Mouse (Mus musculus): ENCODE data around the gene Inf2.
A peak's percentile ranks its signal among the peaks of the same experiment; 100 is the strongest.

The Inf2 gene

DNA sequence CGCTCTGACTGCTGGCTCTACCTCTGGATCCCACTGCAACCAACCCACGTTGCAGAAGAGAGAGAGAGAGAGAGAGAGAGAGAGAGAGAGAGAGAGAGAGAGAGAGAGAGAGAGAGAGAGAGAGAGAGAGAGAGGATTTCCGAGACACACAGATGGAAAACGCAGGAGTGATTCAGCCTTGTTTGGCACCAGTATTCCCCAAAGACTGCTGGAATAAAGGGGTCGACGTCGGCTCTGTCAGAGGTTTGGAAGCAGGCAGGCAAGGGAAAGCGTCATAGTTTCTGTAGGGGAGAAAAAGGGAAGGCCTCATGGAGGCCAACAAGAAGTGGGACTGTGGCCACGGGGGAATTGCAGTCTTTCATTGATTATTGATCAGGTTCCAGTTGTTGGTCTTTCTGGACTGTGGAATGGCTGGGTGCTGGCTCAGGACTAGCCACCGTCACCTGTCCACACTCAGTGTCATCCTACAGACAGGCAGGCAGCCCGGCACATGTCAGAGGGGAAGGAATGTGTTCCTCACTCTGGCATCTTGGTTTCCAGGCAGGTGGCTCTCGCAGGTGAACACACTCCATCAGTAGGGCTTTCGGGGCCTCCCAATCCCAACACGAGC is 8.4 kb downstream of the Inf2 start:
- DNase-seq, result no peak

DNA sequence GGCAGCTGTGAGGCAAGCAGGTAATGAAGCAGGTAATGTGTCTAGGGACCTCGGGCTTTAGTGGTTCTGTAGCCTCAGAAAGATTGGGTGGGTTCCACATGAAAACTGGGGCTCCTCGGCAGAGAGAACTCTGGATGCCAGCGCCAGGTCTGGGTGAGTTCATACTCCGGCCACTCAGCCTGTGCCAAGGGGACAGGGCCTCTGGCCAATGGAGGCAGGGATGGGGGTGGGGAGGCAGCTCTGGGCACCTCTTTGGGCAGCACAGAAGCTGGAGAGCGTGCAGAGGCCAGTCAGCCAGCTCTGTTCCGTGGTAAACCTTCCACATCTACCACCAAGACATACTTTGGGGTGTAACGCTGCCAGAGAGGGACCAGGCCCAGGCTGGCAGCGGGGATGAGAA is 9.0 kb downstream of the Inf2 start:
- DNase-seq, result no peak

DNA sequence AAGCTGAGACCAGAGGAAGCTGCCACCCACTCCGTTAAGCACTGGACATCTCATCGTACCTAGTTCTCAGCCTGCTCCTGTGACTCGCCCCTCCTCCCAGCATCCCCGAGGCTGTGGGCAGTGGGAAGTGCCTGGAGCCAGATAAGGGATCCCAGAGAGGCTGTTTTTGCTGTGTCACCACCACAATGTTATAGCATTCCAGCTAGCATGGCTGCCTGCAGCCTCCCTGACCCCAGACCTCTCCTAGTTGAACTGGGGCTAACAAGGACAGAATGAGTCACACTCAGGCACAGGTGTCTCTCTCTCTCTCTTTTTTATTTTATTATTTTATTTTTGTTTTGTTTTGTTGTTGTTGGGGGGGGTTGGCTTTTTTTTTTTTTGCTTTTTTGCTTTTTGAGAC is 10.6 kb downstream of the Inf2 start:
- no peak for DNase-seq

DNA sequence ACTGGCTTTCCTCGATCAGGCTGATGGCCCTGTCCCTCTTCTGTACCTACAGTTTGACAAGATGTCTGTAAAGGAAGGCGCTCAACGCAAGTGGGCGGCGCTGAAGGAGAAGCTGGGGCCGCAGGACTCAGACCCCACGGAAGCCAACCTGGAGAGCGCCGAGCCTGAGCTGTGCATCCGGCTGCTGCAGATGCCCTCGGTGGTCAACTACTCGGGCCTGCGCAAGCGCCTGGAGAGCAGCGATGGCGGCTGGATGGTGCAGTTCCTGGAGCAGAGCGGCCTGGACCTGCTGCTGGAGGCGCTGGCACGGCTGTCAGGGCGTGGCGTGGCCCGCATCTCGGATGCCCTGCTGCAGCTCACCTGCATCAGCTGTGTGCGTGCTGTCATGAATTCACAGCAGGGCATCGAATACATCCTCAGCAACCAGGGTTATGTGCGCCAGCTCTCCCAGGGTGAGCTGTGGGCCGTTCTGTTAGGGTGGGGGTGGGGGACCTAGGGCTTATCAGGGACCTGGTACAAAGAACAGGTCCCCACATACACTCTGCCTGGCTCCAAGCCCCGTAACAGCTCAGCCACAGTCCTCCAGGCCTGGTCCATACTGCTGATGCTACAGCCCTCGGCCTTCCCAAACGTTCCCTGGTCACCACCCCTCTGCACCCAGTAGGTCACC is 11.5 kb downstream of the Inf2 start:
- no peak for DNase-seq

DNA sequence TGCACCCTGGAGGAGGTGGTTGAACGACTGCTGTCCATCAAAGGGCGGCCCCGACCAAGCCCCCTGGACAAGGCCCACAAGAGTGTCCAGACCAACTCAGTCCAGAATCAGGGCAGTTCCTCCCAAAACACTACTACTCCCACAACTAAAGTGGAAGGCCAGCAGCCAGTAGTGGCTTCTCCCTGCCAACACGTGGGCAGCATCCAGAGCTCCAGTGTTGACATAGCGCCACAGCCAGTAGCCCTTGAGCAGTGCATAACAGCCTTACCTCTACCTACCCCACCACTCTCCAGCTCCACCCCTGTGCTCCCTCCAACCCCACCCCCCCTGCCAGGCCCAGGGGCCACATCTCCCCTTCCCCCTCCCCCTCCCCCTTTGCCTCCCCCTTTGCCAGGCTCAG is 15.4 kb downstream of the Inf2 start:
- DNase-seq, result no peak

DNA sequence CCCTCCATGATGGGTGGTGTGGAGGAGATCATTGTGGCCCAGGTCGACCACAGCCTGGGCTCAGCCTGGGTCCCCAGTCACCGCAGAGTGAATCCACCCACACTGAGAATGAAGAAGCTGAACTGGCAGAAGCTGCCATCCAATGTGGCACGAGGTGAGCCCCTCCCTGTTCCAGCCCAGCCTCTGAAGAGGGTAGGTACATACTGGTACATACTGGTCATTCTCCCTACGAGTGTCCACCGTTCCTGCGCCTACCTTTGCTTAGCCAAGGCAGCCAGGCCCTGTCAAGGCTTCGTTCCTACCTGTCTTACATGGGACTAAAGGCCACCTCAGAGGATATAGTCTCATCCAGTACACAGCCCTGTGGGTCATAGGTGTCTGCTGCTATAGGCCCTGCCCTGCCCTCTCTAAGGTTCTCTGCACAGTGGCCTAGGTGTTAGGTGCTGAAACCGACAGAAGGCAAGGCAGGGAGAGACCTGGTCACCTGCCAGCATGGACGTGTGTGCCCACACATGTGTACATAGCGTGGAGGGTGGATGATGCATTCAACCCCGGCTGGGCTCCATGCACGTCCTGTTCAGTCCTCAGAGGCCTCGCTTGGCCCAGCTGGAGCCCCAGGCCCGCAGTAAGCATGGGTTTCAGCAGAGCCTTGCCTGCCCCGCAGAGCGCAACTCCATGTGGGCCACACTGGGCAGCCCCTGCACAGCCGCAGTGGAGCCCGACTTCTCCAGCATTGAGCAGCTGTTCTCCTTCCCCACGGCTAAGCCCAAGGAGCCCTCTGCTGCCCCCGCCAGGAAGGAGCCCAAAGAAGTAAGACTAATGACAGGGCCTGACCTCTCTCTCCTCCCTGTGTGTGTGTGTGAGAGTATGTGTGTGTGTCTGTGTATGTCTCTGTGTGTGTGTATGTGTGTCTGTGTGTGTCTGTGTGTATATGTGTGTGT is 16.4 kb downstream of the Inf2 start:
- DNase-seq, result no peak

DNA sequence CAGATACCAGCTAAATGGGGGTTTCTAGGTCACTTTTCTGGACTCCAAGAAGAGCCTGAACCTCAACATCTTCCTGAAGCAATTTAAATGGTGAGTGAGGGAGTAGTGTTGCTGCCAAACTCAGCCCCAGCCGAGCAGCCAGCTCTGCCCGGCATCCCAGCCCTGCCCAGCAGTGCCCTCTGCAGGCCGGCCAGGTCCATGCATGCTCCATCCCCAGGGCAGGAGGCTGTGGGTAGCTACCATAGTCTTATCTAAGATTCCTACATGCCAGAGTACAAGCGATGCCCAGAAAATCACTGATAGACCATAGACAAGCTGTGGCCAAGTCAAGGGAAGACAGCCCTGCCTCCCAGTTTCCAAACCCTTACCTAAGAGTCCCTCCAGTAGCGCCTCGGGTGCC is 17.2 kb downstream of the Inf2 start:
- peak; percentile 72 for DNase-seq

DNA sequence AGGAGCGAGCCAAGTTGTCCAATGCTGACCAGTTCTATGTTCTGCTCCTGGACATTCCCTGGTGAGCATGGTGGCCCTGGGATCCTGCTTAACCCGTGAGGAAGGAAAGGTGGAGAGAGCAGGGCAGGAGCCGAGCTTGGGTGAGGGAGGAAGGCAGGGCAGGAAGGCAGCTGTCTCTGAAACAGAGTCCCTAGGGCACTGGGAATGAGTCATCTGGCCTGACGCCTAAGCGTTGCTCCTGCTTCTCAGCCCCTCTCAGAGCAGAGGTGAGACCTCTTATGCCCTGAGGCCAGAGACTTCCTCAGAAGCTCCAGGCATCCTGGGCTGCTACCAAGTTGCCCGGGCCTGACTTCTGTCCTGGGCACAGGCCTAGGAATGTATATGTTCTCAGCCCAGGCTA is 18.4 kb downstream of the Inf2 start:
- DNase-seq, result no peak

DNA sequence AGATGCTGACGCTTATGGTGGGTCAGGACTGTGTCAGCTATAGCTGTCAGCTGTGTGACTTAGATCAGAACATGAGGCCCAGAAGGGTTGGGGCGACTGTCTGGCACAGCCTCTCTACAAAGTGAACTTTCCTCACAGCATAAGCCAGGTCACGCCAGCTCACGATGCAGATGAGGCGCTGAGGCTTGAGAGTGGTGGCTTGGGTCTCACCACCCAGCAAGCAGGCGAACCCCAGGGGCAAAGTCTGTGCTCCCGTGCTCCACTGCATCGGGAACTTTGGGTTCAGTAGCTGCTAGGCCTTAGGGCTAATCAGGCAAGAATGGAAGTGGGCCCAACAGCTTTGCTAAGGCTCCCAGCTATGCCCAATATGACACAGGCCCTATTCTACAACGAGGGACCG is 20.4 kb downstream of the Inf2 start:
- DNase-seq, result no peak

DNA sequence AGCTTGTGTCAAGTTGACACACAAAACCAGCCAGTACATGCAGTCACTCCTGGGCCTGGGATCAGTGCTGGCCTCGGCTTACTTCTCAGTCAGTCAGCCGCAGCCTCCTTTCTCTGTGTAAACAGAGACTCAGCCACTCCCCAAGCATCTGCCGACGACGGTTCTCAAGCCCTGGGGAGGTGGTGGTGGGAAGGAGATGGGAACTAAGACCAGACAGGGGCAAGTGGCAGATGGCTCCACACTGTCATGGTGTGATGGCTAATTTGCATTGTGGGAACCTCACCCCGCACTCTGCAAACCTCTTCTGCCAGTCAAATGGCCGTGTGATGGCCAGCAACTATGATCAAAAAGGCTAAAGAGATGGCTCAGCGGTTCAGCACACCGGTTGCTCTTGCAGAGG is 28.1 kb downstream of the Inf2 start:
- DNase-seq, result no peak

DNA sequence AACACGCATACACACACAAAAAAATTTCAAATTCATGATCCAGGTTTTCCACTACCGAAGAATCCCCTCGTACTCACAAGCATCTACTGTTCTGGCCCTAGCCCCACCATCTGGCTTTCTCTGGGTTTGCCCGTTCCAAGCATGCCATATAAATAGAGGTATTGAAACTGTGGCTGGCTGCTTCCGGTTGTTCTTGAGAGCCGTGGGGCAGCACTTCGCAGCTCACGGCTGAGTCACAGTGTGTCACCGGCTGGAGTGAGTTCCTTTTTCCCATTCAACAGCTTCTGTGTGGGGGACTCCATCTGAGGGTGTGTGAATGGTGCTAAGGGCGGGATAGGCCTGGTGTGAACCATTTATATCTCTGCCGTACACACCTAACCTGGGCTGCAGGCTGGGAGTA is 28.6 kb downstream of the Inf2 start:
- DNase-seq, result no peak

DNA sequence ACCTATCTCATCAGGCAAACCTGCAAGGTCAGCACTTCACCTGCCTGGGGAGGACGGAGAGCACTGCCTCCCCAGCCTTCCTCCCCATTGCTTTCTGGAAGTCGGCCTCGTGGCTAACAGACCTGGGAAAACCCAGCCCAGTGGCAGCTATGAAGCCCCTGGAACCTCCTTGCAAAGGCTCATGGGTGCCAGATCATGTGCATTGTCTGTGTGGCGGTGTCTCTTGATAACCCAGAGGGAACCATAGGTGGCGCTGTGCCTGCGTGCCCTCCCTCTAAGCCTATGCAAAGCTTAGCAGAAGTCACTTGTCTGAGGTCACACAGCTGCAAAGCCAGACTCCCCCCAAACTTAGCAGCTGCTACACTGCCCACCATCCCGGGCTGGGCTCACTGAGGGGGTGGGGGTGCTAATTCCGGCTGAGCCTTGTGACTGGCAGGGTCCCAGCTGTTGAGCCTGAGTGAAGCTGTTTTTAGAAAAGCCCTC is 29.4 kb downstream of the Inf2 start:
- DNase-seq, result peak; percentile 49

DNA sequence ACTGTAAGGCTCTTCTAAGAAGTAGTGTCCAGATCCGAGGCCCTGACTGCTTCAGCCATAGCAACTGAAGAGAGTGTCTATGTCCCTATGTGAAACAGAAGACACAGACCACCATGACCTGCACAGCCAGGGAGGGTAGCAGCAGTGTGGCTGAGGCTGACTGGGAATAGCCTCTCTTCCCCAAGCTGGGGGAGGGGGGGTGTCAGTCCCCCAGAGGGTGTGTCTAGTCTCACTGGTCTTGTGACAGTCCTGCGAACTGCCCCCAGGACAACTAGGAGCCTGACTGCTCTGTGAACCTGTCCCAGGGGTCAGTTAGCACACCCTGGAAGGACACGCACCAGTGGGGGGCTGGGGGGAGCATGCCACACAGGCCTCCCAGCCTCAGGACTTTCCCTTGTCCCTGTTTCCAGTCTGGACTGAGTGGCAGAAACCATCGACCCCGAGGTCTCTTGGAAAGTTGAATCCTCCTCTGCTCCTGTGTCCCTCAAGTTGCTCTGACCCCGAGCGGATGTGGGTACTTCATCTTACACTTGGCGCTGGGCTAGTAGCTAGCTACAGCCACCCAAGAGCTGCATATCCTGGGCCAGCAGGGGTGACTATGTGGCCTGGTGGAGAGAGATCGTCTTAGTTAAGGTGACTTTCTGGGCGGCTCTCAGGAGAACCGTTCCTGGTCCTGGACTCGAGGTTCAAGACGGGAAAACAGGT is 30.5 kb downstream of the Inf2 start:
- DNase-seq, result no peak

DNA sequence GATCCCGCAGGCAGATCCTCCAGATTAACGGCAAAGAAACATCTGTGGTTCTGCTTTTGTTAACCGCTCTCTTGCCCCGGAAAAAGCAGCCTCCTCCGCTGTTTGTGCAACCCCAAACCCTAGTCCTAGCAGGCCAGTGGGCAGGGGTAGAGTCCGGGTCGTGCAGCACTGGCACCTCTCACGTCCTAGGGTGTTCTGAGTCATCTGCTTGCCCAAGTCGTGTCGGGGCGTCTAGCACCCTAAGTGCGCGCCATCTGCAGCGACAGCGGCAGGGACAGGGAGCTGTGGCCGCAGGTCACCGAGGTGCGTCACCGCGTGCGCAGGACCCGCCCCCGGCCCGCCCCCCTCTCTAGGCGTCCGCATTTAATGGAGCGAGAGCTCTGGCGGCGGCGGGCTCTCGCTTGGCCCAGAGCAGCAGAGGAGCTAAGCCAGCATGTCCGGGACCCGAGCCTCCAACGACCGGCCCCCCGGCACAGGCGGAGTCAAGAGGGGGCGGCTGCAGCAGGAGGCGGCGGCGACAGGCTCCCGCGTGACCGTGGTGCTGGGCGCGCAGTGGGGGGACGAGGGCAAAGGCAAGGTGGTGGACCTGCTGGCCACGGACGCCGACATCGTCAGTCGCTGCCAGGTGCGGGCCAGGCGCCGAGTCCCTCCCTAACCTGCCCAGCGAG is 31.2 kb downstream of the Inf2 start, which contains the start of gene Adssl1:
Gene Adssl1 (plus strand): TSS at position 360 of the 668 bp plus-strand sequence.
- peak; percentile 66 for DNase-seq

DNA sequence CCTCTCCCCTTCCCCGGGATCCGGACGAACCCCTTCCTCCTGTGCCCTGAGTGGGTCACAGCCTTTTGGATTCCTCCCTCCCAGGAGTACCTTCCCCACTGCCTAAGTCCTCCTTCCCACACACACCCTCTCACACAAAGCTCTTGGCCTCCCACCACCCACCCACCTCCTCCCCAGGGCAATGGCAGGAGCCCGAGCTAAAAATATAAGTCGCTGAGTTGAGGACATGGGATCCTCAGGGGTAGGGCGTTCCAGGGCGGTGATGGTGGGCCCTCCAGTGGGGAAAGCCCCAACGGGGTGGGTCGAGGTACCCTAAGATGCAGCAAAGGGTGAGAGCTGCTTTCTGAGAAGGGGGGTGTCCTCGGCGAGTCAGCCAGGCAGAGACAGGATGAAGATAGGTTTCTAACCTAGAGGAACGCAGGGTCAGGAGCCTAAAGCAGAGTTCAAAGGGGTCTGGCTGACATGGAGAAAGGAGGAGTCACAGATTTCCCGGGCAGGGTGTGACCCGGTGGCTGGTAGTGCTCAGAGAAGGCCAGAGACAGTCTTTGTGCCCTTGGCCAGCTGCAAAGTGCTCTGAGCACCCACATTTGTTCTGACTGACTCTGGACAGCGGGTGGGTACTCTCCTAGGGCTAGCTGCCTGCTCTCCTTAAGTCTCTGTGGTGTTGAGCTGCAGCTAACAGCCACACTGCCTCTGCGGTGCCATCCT is 31.9 kb downstream of the Inf2 start:
- DNase-seq, result no peak

DNA sequence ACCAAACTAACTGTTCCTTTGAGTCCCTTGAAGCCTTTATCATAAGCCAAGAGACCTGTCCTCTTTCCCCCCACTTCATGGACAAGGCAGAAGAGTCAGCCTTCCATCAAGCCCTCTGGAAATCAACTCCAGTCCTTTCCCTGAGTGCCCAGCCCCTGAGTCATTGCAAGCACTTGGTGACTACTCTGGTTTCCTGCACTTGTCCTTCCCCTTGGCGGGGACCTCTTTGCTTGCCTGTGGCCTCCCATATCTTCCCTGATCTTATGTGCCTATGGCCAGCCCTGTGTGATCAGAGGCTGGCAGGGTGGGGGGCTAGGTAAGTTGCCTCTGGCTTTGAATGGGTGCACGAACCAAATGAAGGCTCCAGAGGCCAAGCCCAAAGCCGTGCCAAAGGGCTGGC is 33.3 kb downstream of the Inf2 start:
- DNase-seq, result no peak

DNA sequence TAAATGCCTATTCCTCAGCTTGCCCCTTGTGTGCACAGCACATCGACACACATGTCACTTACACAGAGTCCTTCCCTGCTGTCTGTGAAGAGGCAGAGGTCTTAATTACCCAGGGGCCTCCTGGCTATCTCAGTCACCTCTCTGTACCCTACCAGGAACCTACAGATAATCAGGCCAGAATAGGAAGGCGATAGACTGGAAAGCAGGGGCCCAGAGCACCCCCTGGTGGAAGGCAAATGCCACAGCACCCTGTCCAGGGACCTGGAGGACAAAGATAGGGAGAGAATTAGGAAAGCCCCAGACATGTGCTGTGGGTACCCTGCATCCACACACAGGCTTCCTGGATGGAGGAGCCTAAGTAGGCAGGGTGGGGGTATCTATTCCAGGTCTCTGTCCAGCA is 35.2 kb downstream of the Inf2 start:
- DNase-seq, result peak; percentile 53

DNA sequence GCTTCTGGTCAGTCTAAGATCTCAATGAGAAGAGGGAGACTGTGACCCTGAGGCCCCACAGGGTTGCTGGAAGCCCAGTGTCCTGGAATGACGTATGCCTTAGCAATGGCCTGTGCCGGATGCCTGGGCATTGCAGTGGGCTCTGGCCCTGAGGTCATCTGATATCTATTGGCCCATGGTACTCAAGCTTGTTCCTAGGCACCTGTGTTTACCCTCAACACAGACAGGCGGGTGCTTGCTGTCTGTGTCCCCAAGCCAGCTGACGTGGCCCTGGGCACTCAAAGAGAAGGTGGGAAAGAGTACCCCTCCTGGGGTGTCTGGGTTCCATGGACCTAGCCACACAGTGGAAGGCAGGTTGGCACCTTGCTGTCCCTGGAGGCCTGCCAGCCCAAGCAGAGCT is 37.1 kb downstream of the Inf2 start:
- DNase-seq, result no peak

DNA sequence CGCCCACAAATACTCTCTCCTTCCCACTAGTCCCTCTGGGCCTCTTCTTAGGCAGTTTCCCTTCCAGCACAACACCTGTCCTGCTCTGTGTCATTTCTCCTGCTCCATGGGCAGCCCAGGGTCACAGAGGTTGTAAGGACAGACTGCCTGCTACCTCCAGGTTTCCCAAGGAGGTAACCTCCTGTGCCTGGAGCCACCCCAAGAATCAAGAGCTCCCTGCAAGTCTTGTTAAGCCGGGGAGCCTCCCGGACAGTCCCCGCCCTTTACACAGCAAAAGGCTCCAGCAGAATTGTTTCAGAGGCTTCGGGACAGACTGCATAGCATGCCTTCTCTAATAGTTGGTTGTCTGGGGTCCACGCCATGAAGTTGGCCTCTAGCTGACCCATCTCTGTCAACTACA is 37.9 kb downstream of the Inf2 start:
- no peak for DNase-seq

DNA sequence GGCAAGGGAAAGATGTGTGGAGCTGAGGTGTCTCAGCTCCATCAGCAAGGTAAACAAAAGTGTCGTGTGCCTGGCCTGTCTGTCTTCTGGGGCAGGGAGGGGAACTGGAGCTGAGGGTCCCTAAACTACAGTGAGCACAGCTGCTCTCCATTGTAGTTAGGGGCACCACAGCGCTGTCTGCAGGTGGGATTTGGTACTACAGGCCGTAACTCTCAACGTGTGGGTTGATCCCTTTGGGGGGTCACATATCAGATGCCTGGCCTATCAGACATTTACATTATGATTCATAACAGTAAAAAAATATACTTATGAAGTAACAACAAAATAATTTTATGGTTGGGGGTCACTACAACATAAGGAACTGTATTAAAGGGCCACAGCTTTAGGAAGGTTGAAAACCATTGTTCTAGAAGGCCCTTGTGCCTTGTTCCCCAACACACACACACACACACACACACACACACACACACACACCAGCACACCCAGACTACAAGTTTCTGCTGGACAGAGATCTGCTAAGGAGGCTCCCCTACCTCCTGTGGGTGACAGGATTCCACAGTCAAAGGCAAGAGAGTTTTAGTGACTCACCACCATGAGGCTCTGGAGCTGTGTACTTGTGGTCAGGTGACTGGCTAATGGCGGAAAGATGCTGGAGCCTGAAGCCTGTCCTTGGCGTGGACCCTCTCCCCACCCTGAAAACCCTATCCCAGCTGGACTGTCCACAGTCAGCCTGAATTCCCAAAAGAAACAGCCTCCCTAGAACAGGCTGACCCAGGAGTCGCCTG is 38.7 kb downstream of the Inf2 start:
- no peak for DNase-seq

DNA sequence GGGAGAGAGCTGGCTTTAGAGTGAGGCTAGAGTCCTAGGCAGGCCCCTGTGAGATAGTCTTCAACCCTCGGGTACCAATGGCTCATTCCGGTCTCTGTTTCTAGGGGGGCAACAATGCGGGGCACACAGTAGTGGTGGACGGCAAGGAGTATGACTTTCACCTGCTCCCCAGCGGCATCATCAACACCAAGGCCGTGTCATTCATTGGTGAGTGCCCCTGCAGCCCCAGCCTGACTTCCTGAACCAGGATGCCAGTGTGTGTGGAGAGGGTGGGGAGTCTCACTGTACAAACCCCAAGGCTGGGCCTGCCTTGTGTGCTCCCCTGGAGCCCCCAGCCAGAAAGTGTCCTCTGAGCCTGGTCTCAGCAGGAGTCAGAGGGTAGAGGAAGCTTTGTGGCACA is 39.6 kb downstream of the Inf2 start:
- DNase-seq, result no peak

Data from cerebellum, adult 9-11 months (tissue).